Mouse (Mus musculus): ENCODE measurements at regions not wholly inside any gene's neighbourhood (a gene's known extent, or its start where the extent isn't known, plus 50 kb on each side); places are given as distances from the start of the nearest gene placed in this dataset.

DNA sequence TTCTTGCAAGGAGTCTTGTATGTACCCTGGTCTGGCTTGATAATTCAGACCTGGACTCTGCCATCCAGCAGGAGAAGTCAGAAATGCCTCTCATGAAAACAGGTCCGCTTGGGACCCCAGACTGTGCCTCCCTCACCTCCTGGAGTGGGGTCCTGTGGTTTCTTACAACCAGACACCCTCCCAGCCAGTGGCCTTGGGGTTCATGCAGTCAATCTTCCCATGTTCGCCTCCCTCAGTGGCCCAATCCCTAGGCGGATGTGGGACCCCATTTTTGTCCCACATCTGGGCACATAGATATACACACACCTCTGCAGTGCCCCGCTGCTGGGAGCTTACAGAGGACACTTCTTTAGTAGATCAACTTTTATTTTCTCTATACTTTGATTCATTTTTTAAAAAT lies 217.7 kb downstream of the Lrfn2 start:
- DNase-seq (ENCODE audit: low spot score): no peak

DNA sequence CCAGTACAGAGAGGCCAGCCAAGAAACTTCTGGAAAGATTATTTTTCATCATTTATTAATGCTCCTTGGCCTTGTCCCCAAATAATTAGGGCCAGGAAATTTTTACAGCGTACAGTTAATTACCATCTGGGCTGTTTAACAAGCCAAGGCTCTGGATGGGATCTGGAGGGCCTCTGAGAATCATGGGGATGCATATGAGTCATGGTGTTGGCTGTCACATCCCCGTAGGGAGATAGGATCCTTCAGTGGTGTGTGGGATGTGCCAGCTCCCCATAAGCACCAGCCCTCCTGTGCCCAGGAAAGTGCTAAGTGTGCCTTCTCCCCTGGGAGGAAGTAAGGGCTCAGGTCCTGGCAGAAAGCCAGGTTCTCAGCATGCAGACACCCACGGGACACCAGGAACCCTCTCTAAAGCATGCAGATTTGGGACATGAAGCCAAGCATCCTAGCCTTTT lies 218.8 kb downstream of the Lrfn2 start:
- peak; percentile 24 for DNase-seq (ENCODE audit: low spot score)

DNA sequence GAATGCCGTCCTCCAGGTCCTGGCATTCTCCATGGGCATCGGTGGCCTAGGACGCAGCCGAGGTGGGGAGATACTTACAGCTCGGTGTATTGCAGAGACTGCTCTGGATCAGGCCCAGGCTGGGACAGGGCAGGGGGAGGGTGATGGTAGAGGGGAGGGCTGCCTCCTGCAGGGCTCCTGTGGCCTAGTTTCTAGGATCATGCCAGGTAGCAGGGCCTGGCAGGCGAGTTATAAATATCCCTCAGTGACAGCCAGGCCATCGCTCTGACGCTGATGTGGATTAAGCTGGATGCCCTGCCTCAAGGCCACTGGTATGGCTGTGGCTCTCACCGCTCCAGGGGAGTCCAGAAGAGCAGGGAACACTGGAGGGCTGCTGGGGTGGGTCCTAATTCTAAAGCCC lies 221.8 kb downstream of the Lrfn2 start:
- no peak for DNase-seq (ENCODE audit: low spot score)

DNA sequence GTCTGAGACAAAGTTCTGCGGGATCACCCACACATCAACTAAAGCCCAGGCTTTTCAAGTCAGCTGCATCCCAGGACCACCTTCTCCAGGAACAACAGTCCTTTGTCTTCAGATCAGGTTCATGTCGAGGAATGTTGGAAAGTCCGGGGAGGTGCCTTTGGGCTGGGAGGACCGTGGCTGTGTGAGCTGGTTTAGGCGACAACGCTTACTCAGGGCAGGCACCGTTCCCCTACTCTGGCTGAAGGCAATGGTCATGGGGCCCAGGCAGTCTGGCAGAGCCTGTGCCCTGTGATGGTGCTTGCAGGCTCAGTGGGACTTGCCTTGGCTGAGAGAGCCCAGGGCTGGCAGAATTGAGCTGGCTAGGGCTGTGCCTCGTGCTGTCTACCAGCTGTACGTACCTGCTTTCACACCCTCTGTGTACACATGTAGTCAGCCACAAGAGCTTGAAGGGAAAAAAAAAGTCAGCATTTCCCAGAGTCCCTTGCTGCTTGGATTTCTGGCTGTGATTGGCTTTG lies 222.9 kb downstream of the Lrfn2 start:
- DNase-seq (ENCODE audit: low spot score): no peak

DNA sequence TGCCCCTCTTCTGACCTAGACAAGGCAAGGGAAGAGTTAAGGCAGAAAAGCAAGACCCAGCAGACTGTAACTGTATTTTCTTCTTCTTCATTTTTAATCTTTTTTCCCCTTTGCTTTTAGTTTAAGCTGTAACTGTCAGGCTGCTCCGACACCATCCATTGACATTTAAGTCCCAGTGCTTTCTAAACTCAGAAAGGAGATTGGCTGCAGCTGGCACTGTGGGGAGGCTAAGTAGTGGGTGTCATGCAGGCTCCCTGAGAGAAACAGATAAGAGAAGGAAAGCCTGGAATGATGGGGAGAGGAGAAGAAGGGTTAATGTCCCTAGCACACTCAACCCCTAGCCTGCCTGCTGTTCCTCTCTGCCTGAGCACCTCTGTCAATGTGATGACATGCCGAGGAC lies 225.4 kb downstream of the Lrfn2 start:
- DNase-seq (ENCODE audit: low spot score): no peak

DNA sequence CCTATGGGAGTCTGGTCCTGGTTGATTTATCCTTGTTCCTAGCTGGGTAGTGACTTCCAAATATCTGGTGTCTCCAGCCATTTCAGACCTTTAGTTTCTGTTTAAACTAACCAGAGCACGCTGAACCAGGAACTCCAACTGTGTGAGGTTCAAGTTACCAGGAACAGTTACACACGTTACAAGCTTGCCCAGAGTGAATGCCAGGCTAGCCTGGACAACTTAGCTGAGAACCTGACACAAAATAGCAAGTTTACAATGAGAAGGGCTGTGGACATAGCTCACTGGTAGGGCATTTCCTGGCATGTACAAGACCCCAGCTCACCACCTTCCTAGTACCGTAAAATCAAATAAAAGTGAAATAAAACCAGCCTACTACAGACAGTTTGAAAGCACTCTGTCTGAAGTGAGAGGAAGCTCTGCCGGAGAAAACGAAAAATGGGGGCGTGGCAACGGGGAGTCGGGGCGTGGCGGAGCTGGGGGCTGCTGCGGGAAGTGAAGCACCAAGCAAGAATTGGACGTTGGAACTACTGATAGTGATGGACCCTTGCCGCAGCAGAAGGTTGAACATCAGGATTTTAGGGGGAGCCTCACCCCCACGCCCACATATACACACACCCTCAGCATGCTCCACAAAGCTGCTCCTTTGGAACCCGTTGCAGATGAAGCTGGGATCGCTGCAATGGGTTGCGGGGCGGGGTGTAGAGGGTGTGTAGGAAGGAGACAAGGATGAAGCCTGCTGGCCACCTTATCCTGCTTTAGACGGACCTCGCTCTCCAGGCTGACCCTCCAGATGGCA lies 239.3 kb downstream of the Lrfn2 start:
- no peak for DNase-seq (ENCODE audit: low spot score)

DNA sequence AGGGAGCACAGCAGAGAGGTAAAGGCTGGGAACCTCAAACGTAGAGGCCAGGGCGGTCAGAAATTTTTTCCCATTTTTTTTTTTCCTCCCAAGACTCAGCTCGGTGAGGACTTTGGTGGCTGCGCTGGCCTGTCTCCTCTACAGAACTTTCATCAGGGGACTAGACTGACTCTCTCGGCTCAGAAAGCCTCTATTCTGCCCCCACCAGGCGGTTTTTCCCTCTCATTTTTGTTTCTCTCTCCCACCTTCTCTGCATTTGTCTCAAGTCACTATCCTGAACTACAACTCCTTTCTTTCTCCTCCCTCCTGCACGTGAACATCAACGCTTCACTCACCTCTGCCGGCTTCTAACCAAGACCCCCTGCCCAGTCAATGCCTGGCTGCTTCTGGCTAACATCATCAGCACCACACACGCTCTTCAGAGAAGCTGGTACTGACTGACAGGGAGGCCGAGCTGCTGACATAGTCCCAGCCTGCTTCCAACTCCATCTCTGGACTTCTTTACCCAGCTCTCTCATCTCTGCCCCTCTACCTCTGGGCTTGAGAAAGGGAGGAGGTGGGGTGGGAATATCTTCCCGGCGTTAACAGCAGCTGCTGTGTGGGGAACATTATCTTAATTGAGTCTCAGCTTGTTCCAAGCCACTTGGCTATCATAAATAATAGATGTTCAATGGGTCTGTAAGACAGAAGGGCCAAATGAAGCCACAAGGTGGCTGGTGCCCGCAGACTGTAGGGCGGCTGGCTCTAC lies 240.0 kb downstream of the Lrfn2 start:
- DNase-seq (ENCODE audit: low spot score): no peak

DNA sequence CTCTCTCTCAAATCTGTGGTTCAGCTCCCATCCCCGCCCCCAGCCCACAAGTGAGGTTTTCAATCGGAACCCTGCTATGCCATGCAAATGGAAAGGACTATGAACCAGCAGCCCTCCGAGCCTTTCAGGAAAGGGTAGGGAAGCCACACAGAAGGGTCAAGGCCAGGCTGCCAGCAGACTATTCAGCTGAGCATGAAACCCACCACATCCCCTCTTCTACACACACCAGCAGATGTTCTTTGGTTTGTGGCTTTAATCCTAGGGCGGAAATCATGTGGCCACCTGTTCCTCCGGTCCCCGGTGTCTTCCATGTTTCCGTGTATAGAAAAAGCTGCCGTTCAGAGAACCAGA lies 240.6 kb downstream of the Lrfn2 start:
- no peak for DNase-seq (ENCODE audit: low spot score)

DNA sequence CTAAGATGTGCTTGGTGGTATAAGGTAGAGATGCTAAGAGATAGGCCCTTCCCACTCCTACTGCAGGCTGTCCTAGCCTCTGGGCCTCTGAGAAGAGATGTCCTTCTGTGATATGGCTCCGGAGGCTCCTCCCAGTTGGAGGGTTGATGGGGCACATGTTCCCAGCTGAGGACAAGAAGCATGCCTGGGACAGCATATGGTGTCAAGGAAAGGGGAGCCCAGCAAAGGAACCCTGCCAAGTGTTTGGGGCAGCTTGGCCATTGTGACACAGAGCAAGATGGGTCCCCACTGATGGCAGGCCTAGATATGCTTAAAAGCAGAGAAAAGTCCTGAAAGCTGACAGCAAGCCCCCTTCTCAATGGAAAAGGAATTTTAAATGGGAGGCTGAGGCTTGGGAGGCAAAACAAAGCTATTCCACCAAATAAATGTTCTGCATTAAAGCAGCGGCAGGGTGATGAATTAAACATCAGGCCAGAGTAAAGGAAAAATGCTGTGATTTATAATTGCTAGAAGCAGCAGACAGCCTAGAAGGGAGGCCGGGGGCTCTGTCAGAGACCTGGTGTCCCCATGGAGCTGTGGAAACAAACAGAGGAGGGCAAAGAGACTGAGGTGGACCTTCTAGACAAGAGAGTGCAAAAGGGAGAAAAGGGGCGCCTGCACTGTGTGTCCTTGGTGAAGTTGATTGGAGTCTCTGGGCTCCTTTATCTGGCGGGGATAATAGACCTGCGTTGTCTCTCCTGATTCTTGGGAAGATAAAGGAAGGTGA lies 246.0 kb downstream of the Lrfn2 start:
- DNase-seq (ENCODE audit: low spot score): no peak

DNA sequence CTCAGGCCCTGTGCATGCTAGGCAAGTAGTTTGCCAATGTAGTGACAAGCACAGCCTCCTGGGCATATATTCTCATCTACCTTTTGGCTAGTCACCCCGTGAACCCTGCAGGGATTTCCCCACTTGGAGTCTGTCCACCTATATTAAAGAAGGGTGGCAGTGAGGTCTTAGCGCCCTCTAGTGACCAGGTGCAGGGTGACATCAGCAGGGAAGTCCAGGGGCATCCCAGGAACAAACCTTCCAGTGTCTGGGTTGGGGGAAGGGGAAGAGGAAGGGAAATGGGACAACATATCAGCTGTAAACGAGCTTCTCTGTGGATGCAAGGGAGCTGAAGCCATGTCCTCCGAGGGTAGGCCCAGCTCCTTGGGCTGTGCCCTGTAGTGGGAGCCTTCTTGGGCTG lies 245.7 kb upstream of the Mocs1 start:
- DNase-seq (ENCODE audit: low spot score): no peak

DNA sequence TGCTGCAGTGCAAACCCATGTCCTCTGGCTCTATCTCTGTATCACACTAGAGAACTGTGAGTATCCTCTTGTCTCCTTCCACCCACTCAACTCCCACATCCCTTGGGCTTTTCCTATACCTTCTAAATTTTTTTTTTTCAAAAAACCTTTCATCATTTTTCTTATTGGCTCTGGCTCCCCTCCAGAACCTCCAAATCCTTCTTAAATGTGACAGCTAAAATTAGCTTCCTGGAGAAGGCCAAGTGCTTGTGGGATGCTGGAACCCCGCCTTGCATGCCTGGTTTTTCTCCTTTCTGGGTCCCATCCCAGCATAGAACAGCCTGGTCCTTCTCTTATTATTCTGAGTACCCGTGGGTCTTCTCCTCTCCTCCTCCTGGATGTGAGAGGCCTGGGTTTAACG lies 244.2 kb upstream of the Mocs1 start:
- no peak for DNase-seq (ENCODE audit: low spot score)

DNA sequence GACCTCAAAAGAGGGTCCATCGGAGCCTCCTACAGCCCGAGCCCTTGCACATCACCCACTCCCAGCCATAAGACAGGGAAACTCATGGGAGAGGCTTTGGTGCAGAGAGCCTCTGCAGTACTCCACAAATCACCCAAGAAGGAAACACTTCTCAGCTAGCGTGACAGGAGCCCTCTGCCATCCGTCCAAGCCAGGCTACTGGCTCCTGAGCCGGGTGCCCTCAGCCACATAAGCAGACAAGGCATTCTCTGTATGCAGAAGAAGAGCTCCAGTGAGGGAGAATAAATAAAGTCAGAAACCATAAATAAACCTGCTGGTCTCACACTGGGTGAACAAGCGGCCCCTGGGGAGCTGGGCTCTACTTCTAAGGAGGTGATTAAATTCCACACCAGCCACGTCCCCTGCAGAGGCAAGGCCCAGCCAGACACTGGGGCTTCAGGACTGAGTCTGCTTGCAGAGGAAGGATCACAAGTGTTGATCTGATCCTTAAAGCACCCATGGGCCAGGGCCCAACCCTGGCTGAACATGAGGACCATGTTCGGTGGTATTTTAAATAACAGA lies 243.0 kb upstream of the Mocs1 start:
- no peak for DNase-seq (ENCODE audit: low spot score)

DNA sequence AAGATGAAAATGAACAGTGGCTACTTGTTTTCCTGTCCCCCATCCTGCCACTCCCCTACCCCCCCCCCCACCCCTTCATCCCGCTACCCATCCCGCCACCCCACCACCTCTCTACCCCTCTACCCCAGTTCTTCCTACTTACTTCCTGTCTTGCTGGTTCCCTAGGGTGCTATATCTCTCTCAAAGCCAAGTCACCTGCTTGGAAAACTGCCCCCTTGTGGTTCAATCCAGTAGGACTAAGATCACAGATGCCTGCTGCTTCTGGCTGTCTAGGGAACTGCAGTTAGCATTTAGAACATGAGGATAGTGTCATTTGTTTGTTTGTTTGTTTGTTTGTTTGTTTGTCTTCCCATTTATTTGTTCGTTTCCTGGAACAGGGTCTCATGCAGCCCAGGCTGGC lies 238.4 kb upstream of the Mocs1 start:
- no peak for DNase-seq (ENCODE audit: low spot score)

DNA sequence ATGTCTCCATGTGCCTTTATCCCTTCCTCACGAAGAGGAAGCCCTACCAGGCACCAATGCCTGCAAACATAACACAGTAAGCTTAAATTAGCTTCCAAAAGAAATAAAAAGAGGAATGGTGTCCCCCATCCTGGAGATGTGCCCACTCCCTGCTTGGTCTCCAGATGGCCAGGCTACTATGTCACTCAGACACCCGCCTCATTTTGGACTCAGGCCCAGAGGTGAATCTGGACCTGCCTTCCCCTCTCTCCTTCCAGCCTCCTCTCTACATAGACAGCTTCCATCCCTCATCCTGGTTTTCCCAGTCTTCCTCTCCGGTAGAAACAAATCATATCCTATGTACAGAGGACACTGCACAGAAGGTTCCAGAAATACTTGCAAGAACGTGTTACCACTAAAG lies 237.8 kb upstream of the Mocs1 start:
- DNase-seq (ENCODE audit: low spot score): no peak

DNA sequence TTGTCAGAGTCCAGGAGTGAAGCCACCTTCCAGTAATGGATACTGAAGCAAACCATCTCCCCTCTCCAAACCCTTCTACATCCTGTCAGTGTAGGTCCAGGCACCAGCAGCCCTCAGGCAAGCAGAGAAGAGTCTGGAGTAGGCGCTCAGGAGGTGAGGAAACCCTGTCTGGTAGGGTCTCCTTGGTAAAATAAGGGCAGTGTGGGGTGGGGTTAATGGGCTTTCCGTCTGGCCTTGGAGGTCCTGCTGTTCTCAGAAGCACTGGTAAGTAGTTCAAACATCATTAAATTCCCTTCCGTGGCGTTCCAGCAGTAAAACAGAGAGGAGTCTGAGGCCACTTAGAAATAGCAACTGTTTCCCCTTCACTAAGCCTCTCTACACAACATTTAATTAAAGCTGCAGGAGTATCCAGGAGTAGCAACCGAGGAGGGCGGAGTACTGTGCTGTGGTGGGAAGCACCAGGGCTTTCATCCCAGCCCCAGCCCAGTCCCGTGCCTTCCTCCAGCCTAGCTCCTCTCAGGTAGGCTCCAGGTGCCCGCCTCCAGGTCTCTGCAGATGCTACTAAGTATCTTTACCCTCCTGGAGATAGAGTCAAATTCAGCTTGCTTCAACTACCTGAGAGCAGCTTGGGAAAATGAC lies 232.0 kb upstream of the Mocs1 start:
- no peak for DNase-seq (ENCODE audit: low spot score)

DNA sequence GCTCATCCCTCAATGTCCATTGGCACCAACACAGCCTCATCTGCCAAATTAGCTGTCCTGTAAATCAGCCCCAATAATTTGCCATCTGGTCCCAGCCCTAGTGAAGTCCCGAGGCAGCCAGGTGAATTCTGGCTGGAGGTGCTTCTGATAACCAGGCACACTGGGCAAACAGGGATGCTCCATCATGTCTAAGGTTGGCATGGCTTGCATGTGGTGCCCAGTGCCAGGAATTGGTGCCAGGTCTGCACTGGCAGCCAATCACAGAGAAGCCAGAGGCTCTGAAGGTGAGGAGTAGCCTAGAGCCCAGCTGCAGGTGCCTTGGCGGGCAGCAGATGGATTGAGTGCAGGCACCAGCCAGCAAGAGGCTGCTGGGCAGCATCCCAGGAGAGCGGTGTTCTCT lies 226.7 kb upstream of the Mocs1 start:
- DNase-seq (ENCODE audit: low spot score): no peak

DNA sequence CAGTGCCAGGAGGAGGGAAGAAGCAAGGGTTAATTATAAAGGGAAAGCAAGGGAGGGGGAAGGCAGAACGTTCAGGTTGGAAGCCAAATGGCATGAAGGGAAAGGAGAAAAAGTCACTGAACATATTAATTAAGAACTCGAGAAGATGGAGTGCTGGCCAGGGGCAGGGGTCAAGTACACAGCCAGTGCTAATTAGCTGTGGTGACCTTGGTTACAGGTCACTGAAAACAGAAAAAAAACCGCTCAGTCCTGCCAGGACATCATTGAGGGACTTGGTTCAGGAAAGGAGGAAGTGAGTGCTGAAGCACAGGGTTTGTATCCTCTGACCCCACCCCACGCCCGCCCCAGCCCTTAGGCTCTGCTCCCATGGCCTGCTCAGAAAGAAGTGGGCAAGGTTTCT lies 223.1 kb upstream of the Mocs1 start:
- DNase-seq (ENCODE audit: low spot score): no peak

DNA sequence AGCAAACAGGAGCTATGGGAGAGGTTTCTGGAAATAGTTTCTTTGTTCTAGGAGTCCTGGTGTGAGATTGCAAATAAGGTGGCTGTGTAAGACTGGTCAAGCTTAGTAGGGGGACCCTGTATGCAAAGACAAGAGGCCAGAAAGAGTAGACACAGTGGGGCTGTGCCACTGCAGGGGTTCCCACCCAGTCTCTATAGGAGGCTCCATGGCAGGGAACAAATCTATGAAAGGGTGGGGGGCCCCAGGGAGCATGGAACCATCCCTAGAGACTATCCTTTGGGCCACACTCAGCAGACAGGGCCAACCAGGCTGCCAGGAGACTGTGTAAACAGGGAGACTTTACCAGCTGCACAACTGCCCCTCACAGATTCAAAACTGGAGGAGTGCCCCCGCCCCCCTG lies 222.6 kb upstream of the Mocs1 start:
- DNase-seq (ENCODE audit: low spot score): no peak

DNA sequence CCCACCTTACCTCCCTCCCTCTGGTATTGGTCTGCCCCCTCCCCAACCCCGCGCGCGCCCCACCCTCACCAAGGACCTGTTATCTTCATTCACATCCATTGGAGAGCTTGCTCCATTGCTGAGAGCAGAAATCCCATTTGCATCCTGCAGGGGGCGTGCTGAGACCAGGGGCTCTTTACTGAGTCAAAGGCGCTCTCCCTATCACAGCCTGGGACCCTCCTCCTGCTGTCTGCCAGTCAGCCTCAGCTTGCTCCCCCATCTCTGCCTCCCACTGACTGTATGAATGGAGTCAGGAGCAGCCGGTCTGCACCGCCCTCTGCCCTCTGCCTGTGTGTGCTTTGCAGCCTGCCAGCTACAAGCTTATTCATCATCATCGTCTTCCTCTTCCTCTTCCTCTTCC lies 221.5 kb upstream of the Mocs1 start:
- DNase-seq (ENCODE audit: low spot score): no peak

DNA sequence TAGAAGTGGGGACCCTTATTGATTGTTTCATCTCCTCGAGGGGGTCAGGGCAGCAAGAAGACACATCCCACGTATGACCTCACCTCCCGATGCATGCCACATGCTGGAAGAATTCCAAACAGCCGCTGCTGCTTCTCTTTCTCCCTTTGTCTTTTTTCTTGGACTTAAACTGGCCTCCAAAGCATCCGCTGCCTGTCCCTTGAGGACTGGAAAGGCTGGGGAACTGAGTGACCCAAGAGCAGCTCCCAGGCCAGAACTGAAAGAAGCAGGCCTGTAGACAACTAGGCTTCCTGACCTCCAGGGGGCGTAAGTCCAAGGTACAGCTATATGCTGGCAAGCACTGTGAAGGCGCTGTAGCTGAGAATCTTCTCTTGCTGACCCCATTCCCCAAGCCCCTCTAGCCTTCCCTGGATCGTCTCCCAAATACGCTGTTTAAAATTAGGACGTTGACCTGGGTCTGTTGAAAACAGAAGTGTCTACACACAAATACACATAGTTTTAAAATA lies 219.8 kb upstream of the Mocs1 start:
- DNase-seq (ENCODE audit: low spot score): no peak

DNA sequence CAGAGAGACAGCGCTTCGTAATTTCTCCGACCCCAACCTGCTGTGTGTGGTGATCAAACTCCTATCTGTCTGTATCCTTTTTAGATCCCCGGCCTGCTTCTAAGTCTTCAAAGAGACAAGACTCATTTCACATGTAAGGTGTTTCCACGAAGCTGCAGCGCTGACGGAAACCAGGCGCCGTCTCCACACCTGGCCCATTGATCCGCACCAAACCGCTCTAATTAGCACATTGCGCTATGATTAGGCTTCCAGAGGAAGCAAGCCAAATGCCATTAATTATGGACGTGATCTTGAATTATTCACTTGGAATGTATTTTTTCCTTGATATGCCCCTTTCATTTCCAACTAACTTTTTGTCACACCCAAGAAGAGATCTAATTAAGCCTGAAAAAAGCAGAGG lies 215.2 kb upstream of the Mocs1 start:
- DNase-seq (ENCODE audit: low spot score): no peak

DNA sequence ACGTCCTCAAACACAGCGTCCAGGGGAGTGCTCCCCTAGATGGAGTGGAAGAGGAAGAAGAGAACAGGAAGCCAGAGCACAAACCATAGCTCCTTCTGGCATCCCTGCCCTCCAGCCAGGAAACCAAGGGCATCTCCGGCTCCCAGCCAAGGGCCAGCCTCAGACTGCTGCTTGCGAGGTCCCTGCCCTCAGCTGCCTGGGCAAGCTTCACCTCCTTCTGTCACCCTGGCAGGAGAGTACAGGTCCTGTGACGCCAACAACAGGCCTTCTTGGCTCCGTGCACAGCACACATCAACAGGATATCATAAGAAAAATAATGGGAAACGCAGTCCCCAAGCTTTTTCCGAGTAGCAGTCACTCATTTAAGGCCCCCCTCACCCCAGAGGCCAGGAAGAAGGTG lies 212.9 kb upstream of the Mocs1 start:
- no peak for DNase-seq (ENCODE audit: low spot score)

All from layer of hippocampus, adult 9-10 months (tissue).